Comparison of ENCODE assay signal across 8 mouse cellular contexts in genomic region chr16:89765470-89765869, GRCm38 (mm10).
DNase-seq lines count a peak whose midpoint lies in the region; ATAC-seq lines count a peak whose summit lies in the region.

No protein-coding gene starts in this region.

- no peaks in the 10 kb centered on the region for H3K36me3 ChIP-seq in forebrain, embryonic 12.5 days (replicated peaks)

- no peak overlapping the region for H3K9ac ChIP-seq in forebrain, embryonic 12.5 days

- DNase-seq in heart, postnatal 10 days, result peak; percentile 29 to 43
- no peak for DNase-seq in heart, postnatal 25 days (ENCODE audit: low spot score)
- DNase-seq in right cerebral cortex, postnatal 4 days, result peak; percentile 63
- DNase-seq in right cerebral cortex, postnatal 25 days, result no peak
- no peak for DNase-seq in urinary bladder, postnatal 25 days (ENCODE audit: low spot score)
- DNase-seq in thymus, postnatal 10 days (ENCODE audit: low spot score in 2 of 2), result no peak

- peak; percentile 34; the same call in 1 of the 2 replicates for ATAC-seq in forebrain, embryonic 12.5 days (ENCODE audit: low FRiP score)
- peak; percentile 73 for ATAC-seq in megakaryocyte-erythroid progenitor cell, adult 5-6 weeks (replicated peaks; ENCODE audit: low FRiP score, low TSS enrichment, poor library complexity, severe bottlenecking)

- no peaks in the 10 kb centered on the region for H3K27me3 ChIP-seq in forebrain, embryonic 12.5 days

- 8% methylated on average over 8 of the region's 8 CpGs for WGBS in forebrain, embryonic 12.5 days

- intact Hi-C loops in heart, postnatal 10 days (cut with DNase I), result loop anchor here (5.0 to 10.0 kb wide), 3 partner anchors 243 to 1471 kb away; partner anchors contain the start of gene Grik1
- intact Hi-C loops in heart, postnatal 25 days (cut with DNase I), result no loop called here

- no peak overlapping the region for H3K4me2 ChIP-seq in forebrain, embryonic 12.5 days

- H3K4me3 ChIP-seq in forebrain, embryonic 12.5 days (replicated peaks), result no peak overlapping the region

- peaks cover 5% of the 10 kb centered on the region; the same call in 1 of the 2 replicates for H3K4me1 ChIP-seq in forebrain, embryonic 12.5 days

- H3K9me3 ChIP-seq in forebrain, embryonic 12.5 days, result peaks cover 16% of the 10 kb centered on the region

- no peak overlapping the region for H3K27ac ChIP-seq in forebrain, embryonic 12.5 days

Comparison
In these comparisons a context has a peak if more than half of its experiments do, and no peak if none do; other contexts are left out.
1. DNase-seq: peak in heart, postnatal 10 days (2 of 2) and right cerebral cortex, postnatal 4 days (single experiment); none in heart, postnatal 25 days (single experiment), right cerebral cortex, postnatal 25 days (single experiment), urinary bladder, postnatal 25 days (single experiment) and thymus, postnatal 10 days (0 of 2).